Mouse (Mus musculus): Measurements from ENCODE around the gene Srebf1. TPM values are rescaled to one million over a fixed set of nuclear protein-coding genes. Genes with fewer than 3 reads are reported as not detected.

Gene Srebf1
- total and polyA plus RNA-seq, 3 experiments: 69.8 to 126 (median 120) TPM

GRCm38 (mm10) chr11:60182741-60183140, 39.6 kb downstream of the Srebf1 start:
- in situ Hi-C loops (cut with MboI; ENCODE audit: low pct_ligation_motif_present, low pct_unique_long_range_greater_than_20kb, low sequenced_read_pairs) (loop anchor here (5.0 kb wide), 1 partner anchor 55 kb away; no protein-coding TSS in a partner anchor), dilution Hi-C loops (cut with MboI; ENCODE audit: extremely low pct_ligation_motif_present, extremely low pct_unique_long_range_greater_than_20kb, low sequenced_read_pairs) (no loop called here)
- no peaks in the 10 kb centered on the region for H3K79me2 ChIP-seq (replicated peaks; ENCODE audit: control insufficient read depth, extremely low read depth, insufficient read depth, poor library complexity, severe bottlenecking)
- H3K4me3 ChIP-seq (replicated peaks in 1 of 3; ENCODE audit: low read depth in 2 of 3, low read length in 2 of 3, poor library complexity in 1 of 3): no peak overlapping the region
- no peak overlapping the region for H3K9ac ChIP-seq (ENCODE audit: insufficient read depth, low read depth)
- H3K27ac ChIP-seq (ENCODE audit: insufficient read depth, low read depth): no peak overlapping the region
- no peaks in the 10 kb centered on the region for H3K27me3 ChIP-seq (replicated peaks)
- DNase-seq (ENCODE audit: extremely low read depth): no peak
- peaks cover 22 to 46% of the 10 kb centered on the region in 2 experiments for H3K36me3 ChIP-seq (replicated peaks in 1 of 2; ENCODE audit: control insufficient read depth in 1 of 2, insufficient read depth in 1 of 2, low read length in 1 of 2)
- no peaks in the 10 kb centered on the region for H3K9me3 ChIP-seq (replicated peaks; ENCODE audit: low read length)
- H3K4me2 ChIP-seq (ENCODE audit: insufficient read depth, low read depth, poor library complexity, severe bottlenecking): no peak overlapping the region
- H3K4me1 ChIP-seq (ENCODE audit: control insufficient read depth in 1 of 2, insufficient read depth in 2 of 2): peaks cover 24 to 46% of the 10 kb centered on the region in 2 experiments
- no peak for TF ChIP-seq MAZ (IDR thresholded peaks at IDR 0.05; ENCODE audit: low read depth, low read length)
- TF ChIP-seq HCFC1 (IDR thresholded peaks at IDR 0.05; ENCODE audit: low read depth, low read length): no peak
- TF ChIP-seq UBTF (IDR thresholded peaks at IDR 0.05; ENCODE audit: low read depth, low read length): no peak
- TF ChIP-seq NELFE (IDR thresholded peaks at IDR 0.05; ENCODE audit: low read depth, low read length): no peak
- no peak for TF ChIP-seq RCOR1 (conservative IDR thresholded peaks at IDR 0.05; ENCODE audit: low read depth, low read length)
- no peak for TF ChIP-seq TBP (conservative IDR thresholded peaks at IDR 0.05; ENCODE audit: low read depth, low read length)
- TF ChIP-seq ETS1 (conservative IDR thresholded peaks at IDR 0.05; ENCODE audit: low read depth, low read length): no peak
- TF ChIP-seq ZKSCAN1 (IDR thresholded peaks at IDR 0.05; ENCODE audit: borderline replicate concordance, low read depth, low read length): no peak
- TF ChIP-seq ZMIZ1 (IDR thresholded peaks at IDR 0.05; ENCODE audit: low read depth, low read length): no peak
- no peak for TF ChIP-seq POLR2A (IDR thresholded peaks at IDR 0.05; ENCODE audit: low read depth, low read length)
- TF ChIP-seq PAX5 (IDR thresholded peaks at IDR 0.05; ENCODE audit: low read length): no peak
- TF ChIP-seq MYC (IDR thresholded peaks at IDR 0.05; ENCODE audit: low read depth, low read length): no peak
- TF ChIP-seq MXI1 (IDR thresholded peaks at IDR 0.05; ENCODE audit: low read depth, low read length): no peak
- TF ChIP-seq USF2 (conservative IDR thresholded peaks at IDR 0.05; ENCODE audit: low read depth, low read length): no peak

GRCm38 (mm10) chr11:60182116-60182670, 40.2 kb downstream of the Srebf1 start:
- peaks cover 24 to 40% of the 10 kb centered on the region in 2 experiments for H3K4me1 ChIP-seq (ENCODE audit: control insufficient read depth in 1 of 2, insufficient read depth in 2 of 2)
- in situ Hi-C loops (cut with MboI; ENCODE audit: low pct_ligation_motif_present, low pct_unique_long_range_greater_than_20kb, low sequenced_read_pairs) (loop anchor here (5.0 kb wide), 1 partner anchor 55 kb away; no protein-coding TSS in a partner anchor), dilution Hi-C loops (cut with MboI; ENCODE audit: extremely low pct_ligation_motif_present, extremely low pct_unique_long_range_greater_than_20kb, low sequenced_read_pairs) (no loop called here)
- peaks cover 17 to 45% of the 10 kb centered on the region in 2 experiments for H3K36me3 ChIP-seq (replicated peaks in 1 of 2; ENCODE audit: control insufficient read depth in 1 of 2, insufficient read depth in 1 of 2, low read length in 1 of 2)
- H3K4me3 ChIP-seq (replicated peaks in 1 of 3; ENCODE audit: low read depth in 2 of 3, low read length in 2 of 3, poor library complexity in 1 of 3): no peak overlapping the region
- DNase-seq (ENCODE audit: extremely low read depth): no peak
- no peak overlapping the region for H3K9ac ChIP-seq (ENCODE audit: insufficient read depth, low read depth)
- H3K27ac ChIP-seq (ENCODE audit: insufficient read depth, low read depth): no peak overlapping the region
- no peaks in the 10 kb centered on the region for H3K79me2 ChIP-seq (replicated peaks; ENCODE audit: control insufficient read depth, extremely low read depth, insufficient read depth, poor library complexity, severe bottlenecking)
- no peaks in the 10 kb centered on the region for H3K9me3 ChIP-seq (replicated peaks; ENCODE audit: low read length)
- no peaks in the 10 kb centered on the region for H3K27me3 ChIP-seq (replicated peaks)
- H3K4me2 ChIP-seq (ENCODE audit: insufficient read depth, low read depth, poor library complexity, severe bottlenecking): no peak overlapping the region
- TF ChIP-seq RCOR1 (conservative IDR thresholded peaks at IDR 0.05; ENCODE audit: low read depth, low read length): no peak
- no peak for TF ChIP-seq NRF1 (IDR thresholded peaks at IDR 0.05; ENCODE audit: low read depth, low read length)
- TF ChIP-seq IRF4 (IDR thresholded peaks at IDR 0.05; ENCODE audit: low read depth, low read length): no peak
- no peak for TF ChIP-seq MEF2A (IDR thresholded peaks at IDR 0.05; ENCODE audit: borderline replicate concordance, low read depth, low read length)
- TF ChIP-seq POLR2A (IDR thresholded peaks at IDR 0.05; ENCODE audit: low read depth, low read length): no peak
- no peak for TF ChIP-seq TBP (conservative IDR thresholded peaks at IDR 0.05; ENCODE audit: low read depth, low read length)
- TF ChIP-seq RAD21 (IDR thresholded peaks at IDR 0.05; ENCODE audit: low read depth, low read length): no peak
- no peak for TF ChIP-seq MAZ (IDR thresholded peaks at IDR 0.05; ENCODE audit: low read depth, low read length)
- TF ChIP-seq JUN (IDR thresholded peaks at IDR 0.05; ENCODE audit: insufficient read depth, low read depth, low read length): no peak
- TF ChIP-seq PAX5 (IDR thresholded peaks at IDR 0.05; ENCODE audit: low read length): no peak
- TF ChIP-seq SMC3 (IDR thresholded peaks at IDR 0.05; ENCODE audit: low read depth, low read length): no peak
- no peak for TF ChIP-seq UBTF (IDR thresholded peaks at IDR 0.05; ENCODE audit: low read depth, low read length)
- TF ChIP-seq ELF1 (IDR thresholded peaks at IDR 0.05; ENCODE audit: low read depth, low read length): no peak
- no peak for TF ChIP-seq MYC (IDR thresholded peaks at IDR 0.05; ENCODE audit: low read depth, low read length)
- no peak for TF ChIP-seq GABPA (IDR thresholded peaks at IDR 0.05; ENCODE audit: insufficient replicate concordance, low read depth, low read length)
- TF ChIP-seq HCFC1 (IDR thresholded peaks at IDR 0.05; ENCODE audit: low read depth, low read length): no peak
- no peak for TF ChIP-seq EP300 (IDR thresholded peaks at IDR 0.05; ENCODE audit: low read length)

Data from CH12.LX (cell line).